Mouse (Mus musculus) left cerebral cortex, postnatal 14 days (tissue): ENCODE data around the gene Mcm5. TPM values are rescaled to one million over a fixed set of nuclear protein-coding genes. Genes with fewer than 3 reads are reported as not detected.

ENCODE experiments used
- DNase-seq, 2 experiments: peaks; one replicate each; pipeline ENCODE4 v3.0.0; 2021 to 2022; ENCODE audit warnings: low spot score in 2 of 2, mixed read lengths in 1 of 2
- intact Hi-C: fragments of 180-260 bp; cut with DNase I; formaldehyde crosslinking; loops from one replicate; pipeline ENCODE4 v1.15.1; 2025
- total RNA-seq, 2 experiments: library from RNA; stranded (reverse); gene quantifications; 2 replicates each; pipeline ENCODE4 v1.2.3; 2021

Gene Mcm5
- total RNA-seq, 2 experiments from 2014 or later, result 6.9 to 8.0 TPM

DNA sequence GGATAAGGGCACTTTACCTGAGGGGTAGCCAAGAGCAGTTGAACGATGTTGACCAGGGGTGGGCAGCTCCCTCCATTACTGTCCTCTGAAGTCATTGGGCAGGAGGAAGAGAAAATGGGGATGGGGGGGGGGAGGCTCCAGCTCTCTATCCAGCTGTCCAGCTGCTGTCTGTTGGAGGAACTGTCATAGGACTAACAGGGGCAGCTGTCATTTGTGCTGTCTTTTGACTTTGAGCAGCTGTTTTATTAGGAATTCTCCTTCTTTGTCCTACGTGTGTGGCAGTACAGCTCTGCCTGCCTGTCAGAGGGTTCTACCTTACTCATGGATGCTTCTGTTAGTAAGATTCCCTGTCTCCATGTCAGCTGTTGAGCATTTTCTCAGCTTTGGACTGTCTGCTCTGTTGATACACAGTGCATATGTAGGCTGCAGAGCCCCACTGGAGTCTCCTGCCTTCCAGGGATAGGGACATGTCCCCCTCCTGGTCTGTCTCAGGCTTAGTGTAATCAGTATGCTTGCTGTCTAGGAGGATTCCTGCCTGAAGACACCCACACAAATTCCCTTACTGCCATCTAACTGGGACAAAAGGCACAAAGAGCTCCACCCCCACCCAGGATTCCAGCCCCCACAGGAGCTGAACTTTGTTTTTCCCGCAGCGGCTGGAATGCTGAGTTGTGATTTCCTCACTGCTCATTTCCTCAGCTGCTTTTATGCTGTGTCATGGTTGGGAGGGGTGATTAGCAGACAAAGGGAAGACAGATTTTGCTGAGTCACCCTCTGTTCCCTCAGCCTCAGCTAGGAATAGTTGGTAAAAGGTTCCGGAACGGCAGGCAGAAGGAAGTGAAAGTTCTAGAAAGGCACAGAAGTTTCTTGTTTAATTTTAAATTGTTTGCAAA is 20.1 kb upstream of the Mcm5 start:
- intact Hi-C loops, result no loop called here
- peak; percentile 76 to 95 for DNase-seq

GRCm38 (mm10) chr8:75090781-75091365 is 18.5 kb upstream of the Mcm5 start:
- intact Hi-C loops, result no loop called here
- no peak for DNase-seq

DNA sequence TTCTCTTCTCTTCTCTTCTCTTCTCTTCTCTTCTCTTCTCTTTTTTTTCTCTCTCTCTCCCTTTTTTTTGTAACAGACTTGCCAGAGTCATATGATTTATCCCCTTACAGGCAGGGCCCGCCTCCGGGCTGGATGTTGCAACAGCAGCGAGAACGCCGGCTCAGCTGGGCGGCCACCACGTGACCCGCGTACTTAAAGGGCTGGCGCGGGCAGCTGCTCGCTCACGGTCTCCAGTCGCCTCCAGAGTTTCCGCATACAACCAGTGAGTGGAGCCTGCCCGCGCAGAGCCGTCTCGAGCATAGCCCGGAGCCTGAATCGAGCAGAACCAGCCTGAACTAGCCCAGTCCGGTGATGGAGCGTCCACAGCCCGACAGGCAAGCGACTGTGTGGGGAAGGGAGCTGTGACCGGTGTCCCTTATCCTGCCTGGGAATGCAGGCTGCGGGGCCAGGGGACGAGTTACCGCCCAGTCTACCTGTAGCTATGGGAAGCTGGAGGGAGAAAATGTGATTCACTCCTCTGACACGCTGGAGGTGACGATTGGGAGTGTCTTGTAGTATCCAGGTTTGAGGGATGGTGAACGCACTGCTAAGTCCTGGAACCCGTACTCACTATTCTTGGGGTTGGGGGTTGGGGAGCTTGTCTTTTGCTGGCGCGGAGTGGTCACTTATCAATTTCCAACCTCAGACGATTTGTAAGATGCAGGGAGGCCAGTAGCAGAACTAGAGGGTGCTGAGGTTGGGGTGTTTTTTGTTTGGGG is 15.8 kb upstream of the Mcm5 start, which contains the start of gene Hmox1:
Gene Hmox1 (plus strand): TSS at position 223 of the 758 bp plus-strand sequence.
- intact Hi-C loops, result no loop called here
- DNase-seq, result peak; percentile 87 to 93

GRCm38 (mm10) chr8:75102956-75103355 is 6.4 kb upstream of the Mcm5 start:
- intact Hi-C loops, result no loop called here
- DNase-seq, result no peak

- no peak for DNase-seq
- intact Hi-C loops, result no loop called here
Measured at GRCm38 (mm10) chr8:75103376-75103878, 5.9 kb upstream of the Mcm5 start.

- intact Hi-C loops, result loop anchor here (1.0 kb wide), 1 partner anchor 37 kb away; no protein-coding TSS in a partner anchor
- DNase-seq, result peak; percentile 77 to 80
Measured at GRCm38 (mm10) chr8:75108527-75109235, 688 bp upstream of the Mcm5 start.

- no peak for DNase-seq
- intact Hi-C loops, result no loop called here
Measured at GRCm38 (mm10) chr8:75110093-75110492, 724 bp downstream of the Mcm5 start.

- intact Hi-C loops, result no loop called here
- no peak for DNase-seq
Measured at GRCm38 (mm10) chr8:75118505-75118904, 9.1 kb downstream of the Mcm5 start.

DNA sequence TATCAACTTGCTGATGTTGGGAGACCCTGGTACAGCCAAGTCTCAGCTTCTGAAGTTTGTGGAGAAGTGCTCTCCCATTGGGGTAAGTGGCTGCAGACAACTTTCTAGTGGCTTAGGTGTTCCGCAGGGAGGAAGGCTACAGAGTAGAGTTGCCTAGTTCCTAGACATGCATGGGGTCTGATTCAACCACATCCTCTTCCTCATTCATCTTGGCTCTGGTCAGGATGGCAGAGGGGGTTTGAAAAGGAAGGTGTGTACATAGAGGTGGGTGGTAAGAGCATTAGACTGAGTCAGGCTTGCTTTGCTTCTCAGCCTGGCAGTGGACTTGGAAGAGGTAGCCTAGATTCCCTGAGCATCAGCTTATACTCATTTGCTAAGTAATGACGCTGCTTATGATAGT is 9.9 kb downstream of the Mcm5 start:
- intact Hi-C loops, result no loop called here
- no peak for DNase-seq

DNA sequence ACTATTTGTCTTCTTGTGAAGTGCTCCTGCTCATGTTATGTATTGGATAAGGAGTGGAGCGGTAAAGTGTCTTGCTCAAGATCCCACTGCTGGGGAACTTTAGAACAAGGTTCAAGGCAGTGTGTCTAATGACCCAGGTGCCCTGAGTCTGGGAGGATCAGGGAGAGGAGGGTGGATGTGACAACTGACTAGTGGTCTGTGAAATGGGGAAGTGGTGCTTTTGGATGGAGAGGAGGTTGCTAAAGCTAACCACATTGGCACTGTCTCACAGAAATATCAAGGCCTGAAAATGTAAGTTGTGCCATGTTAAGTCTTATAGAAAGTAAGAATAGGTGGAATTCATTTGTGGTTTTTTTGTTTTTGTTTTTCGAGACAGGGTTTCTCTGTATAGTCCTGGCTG is 10.4 kb downstream of the Mcm5 start:
- intact Hi-C loops, result no loop called here
- no peak for DNase-seq

GRCm38 (mm10) chr8:75127406-75127805 is 18.0 kb downstream of the Mcm5 start:
- intact Hi-C loops, result no loop called here

GRCm38 (mm10) chr8:75132485-75132884 is 23.1 kb downstream of the Mcm5 start:
- DNase-seq, result peak; percentile 33 to 69
- intact Hi-C loops, result no loop called here

More at GRCm38 (mm10) chr8:75127406-75127805, 18.0 kb downstream of the Mcm5 start:
- DNase-seq, result no peak

DNA sequence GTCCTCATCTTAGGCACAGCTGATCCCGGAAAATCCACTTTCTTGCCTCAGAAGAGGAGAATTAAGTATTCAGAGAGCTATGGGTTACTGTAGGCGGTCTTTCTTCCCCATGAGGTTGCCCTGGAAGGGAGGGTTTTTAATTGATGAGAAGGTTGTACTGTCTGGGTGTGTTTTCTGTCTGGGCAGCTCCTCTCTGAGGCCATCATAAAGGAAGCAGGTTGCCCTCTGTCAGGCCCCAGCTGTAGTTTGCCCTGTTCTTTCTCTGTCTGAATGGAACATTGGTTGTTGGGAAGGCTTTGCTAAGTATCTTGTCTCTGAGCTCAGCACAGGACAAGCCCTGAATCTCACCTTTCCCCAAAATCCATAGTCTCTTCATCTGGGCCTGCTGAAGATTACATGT is 24.0 kb downstream of the Mcm5 start:
- intact Hi-C loops, result loop anchor here (1.0 kb wide), 1 partner anchor 84 kb away; no protein-coding TSS in a partner anchor
- DNase-seq, result no peak

DNA sequence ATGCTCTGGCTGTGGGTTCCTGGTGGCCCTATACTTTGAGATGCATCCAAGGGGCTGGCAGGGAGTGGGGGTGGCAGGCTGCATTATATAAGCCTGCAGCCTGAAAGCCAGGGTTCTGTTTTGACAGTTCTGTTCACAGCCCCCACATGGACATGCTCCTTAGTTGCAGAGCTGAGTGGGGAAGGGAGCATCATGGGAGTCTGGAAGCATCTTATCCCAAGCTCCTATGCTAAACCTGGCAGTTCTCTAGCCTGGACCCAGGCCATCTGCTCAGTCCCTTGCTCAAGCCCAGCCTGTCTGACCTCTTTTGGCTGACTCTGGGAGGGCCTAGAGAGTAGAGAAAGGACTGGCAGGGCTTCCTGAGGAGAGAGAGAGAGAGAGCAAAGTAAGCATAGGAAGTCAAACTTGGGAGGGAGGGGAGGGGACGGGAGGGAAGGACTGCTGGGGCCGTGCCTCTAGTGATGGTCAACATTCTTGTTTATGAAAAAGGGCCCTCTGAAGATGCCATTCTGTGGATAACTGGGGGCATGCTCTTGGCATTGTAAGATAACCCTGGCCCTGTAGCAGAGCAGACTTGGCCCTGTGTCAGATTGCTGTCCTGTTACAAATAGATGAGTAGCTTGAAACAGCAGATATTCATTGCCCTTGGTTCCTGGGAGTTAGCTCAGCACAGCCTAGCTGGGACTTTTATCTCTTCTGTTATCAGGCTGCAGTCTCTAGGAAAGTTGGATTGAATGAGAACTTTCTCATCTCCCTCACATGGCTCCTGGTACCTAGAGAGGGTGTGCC is 25.4 kb downstream of the Mcm5 start:
- DNase-seq, result peak; percentile 45 to 75
- intact Hi-C loops, result no loop called here

- intact Hi-C loops, result no loop called here
- DNase-seq, result peak in 1 of 2 experiments; percentile 49
Measured at GRCm38 (mm10) chr8:75135756-75136155, 26.4 kb downstream of the Mcm5 start.

- DNase-seq, result no peak
- intact Hi-C loops, result no loop called here
Measured at GRCm38 (mm10) chr8:75136256-75136655, 26.9 kb downstream of the Mcm5 start.

DNA sequence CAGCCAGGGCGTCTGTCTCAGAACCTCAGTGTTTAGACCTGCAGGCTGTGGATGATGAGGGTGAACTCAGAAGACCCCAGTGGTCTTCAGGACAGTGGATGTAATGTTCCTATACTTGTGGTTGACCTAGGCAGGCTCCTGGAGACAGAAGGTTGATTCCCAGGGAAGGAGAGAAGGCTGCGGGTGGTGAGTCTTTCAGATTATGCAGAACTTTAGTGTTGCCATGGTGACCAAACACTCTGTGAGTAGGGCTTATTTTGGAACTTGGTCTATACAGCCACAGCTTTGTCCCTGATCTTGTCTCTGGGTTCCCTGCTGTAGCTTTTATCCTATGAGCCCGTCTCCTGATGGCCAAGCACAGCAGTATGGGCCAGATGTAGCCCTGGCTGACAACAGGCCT is 28.2 kb downstream of the Mcm5 start:
- intact Hi-C loops, result no loop called here
- DNase-seq, result peak; percentile 58 to 85

- intact Hi-C loops, result no loop called here
- no peak for DNase-seq
Measured at GRCm38 (mm10) chr8:75150911-75151610, 41.7 kb downstream of the Mcm5 start.
